Mouse (Mus musculus) B cell, adult 62 days (primary cell): Measurements from ENCODE around the gene Pygo2. TPM values are rescaled to one million over a fixed set of nuclear protein-coding genes. Genes with fewer than 3 reads are reported as not detected.

Experiments
- total RNA-seq: library from RNA; stranded (reverse); gene quantifications from 4 replicates; pipeline ENCODE4 v1.2.4, GENCODE M21; 2023

The Pygo2 gene
- total RNA-seq: 32.0 to 39.9 TPM (median 36.9 TPM) in 4 replicates

GRCm38 (mm10) chr3:89430171-89431159 lies at the start of gene Pygo2:
TSS of gene Pygo2 (plus strand) at chr3:89430214.

GRCm38 (mm10) chr3:89394006-89394893 lies 35.8 kb upstream of the Pygo2 start, which contains the start of gene Zbtb7b:
TSS of gene Zbtb7b (minus strand) at chr3:89394776.

GRCm38 (mm10) chr3:89402693-89403092 lies 27.3 kb upstream of the Pygo2 start, which contains the start of gene Lenep:
TSS of gene Lenep (minus strand) at chr3:89402793.

GRCm38 (mm10) chr3:89411490-89412393 lies 18.3 kb upstream of the Pygo2 start, which contains the start of gene Flad1:
TSS of gene Flad1 (minus strand) at chr3:89411870.

GRCm38 (mm10) chr3:89418170-89418860 lies 11.7 kb upstream of the Pygo2 start, which contains the start of the genes Cks1b and Shc1:
TSS of gene Cks1b (minus strand) at chr3:89418383.
TSS of gene Shc1 (plus strand) at chr3:89418443.

GRCm38 (mm10) chr3:89436176-89437113 lies 6.4 kb downstream of the Pygo2 start, which contains the start of gene Pbxip1:
TSS of gene Pbxip1 (plus strand) at chr3:89436706.

GRCm38 (mm10) chr3:89454401-89455177 lies 24.6 kb downstream of the Pygo2 start, which contains the start of gene Pmvk:
TSS of gene Pmvk (plus strand) at chr3:89454541.

Other genes starting within 250 kb of the Pygo2 start
- 12.9 to 24.4 TPM (median 20.3 TPM) in 4 replicates for gene Fam189b, start 247.1 kb upstream of the Pygo2 start, total RNA-seq
- gene Gba, start 227.3 kb upstream of the Pygo2 start, total RNA-seq: 79.6 to 102 TPM (median 97.6 TPM) in 4 replicates
- gene Thbs3, start 215.0 kb upstream of the Pygo2 start, total RNA-seq: 8.6 to 13.2 TPM (median 9.9 TPM) in 4 replicates
- 227 to 250 TPM (median 239 TPM) in 4 replicates for gene Mtx1, start 203.1 kb upstream of the Pygo2 start, total RNA-seq
- 1.4 to 3.6 TPM (median 1.6 TPM) in 4 replicates for gene Muc1, start 201.2 kb upstream of the Pygo2 start, total RNA-seq
- 88.4 to 116 TPM (median 101 TPM) in 4 replicates for gene Krtcap2, start 184.2 kb upstream of the Pygo2 start, total RNA-seq
- 2.1 to 5.6 TPM (median 3.3 TPM) in 4 replicates for gene Trim46, start 183.9 kb upstream of the Pygo2 start, total RNA-seq
- gene Dpm3, start 170.9 kb upstream of the Pygo2 start, total RNA-seq: 64.0 to 79.9 TPM (median 68.1 TPM) in 4 replicates
- 140 to 170 TPM (median 145 TPM) in 4 replicates for gene Slc50a1, start 159.6 kb upstream of the Pygo2 start, total RNA-seq
- gene Efna1, start 149.1 kb upstream of the Pygo2 start, total RNA-seq: 1.0 to 1.8 TPM (median 1.1 TPM) in 4 replicates
- gene Efna3, start 107.2 kb upstream of the Pygo2 start, total RNA-seq: not detected in 4 replicates
- 0.36 TPM in 1 of 4 replicates, not detected in the others for gene Efna4, start 92.2 kb upstream of the Pygo2 start, total RNA-seq
- 6.8 to 7.4 TPM (median 7.1 TPM) in 4 replicates for gene Adam15, start 80.2 kb upstream of the Pygo2 start, total RNA-seq
- gene Dcst2, start 68.2 kb upstream of the Pygo2 start, total RNA-seq: 0.25 TPM in 1 of 4 replicates, not detected in the others
- gene Dcst1, start 65.0 kb upstream of the Pygo2 start, total RNA-seq: 0.31 to 0.33 TPM in 2 of 4 replicates, not detected in the others
- 60.4 to 64.8 TPM (median 62.5 TPM) in 4 replicates for gene Zbtb7b, start 35.4 kb upstream of the Pygo2 start, total RNA-seq
- 0.52 TPM in 1 of 4 replicates, not detected in the others for gene Lenep, start 27.4 kb upstream of the Pygo2 start, total RNA-seq
- 31.6 to 44.7 TPM (median 35.1 TPM) in 4 replicates for gene Flad1, start 18.3 kb upstream of the Pygo2 start, total RNA-seq
- 3.8 to 6.6 TPM (median 4.5 TPM) in 4 replicates for gene Cks1b, start 11.8 kb upstream of the Pygo2 start, total RNA-seq
- gene Shc1, start 11.8 kb upstream of the Pygo2 start, total RNA-seq: 88.4 to 93.9 TPM (median 92.1 TPM) in 4 replicates
- 124 to 130 TPM (median 128 TPM) in 4 replicates for gene Pbxip1, start 6.5 kb downstream of the Pygo2 start, total RNA-seq
- gene Pmvk, start 24.3 kb downstream of the Pygo2 start, total RNA-seq: 14.3 to 19.8 TPM (median 17.7 TPM) in 4 replicates
- not detected in 4 replicates for gene Kcnn3, start 90.0 kb downstream of the Pygo2 start, total RNA-seq